Mouse (Mus musculus) T-helper 17 cell (primary cell): Measurements from ENCODE around the gene Stard3.

Experiments used
- in situ Hi-C, 2 experiments: fragments of 300-600 bp; cut with MboI, MseI; formaldehyde crosslinking; loops; 1 replicate in 1 of 2; 2 replicates in 1 of 2; pipeline ENCODE4 v1.15.1; 2025; ENCODE audit warnings: high pct_unique_total_duplicates in 2 of 2

The Stard3 gene

GRCm38 (mm10) chr11:98392645-98393044, 34.5 kb downstream of the Stard3 start:
- in situ Hi-C loops: no loop called here

- in situ Hi-C loops: no loop called here
These were observed 35.1 kb downstream of the Stard3 start for GRCm38 (mm10) chr11:98393317-98393716.

GRCm38 (mm10) chr11:98394301-98394700, 36.1 kb downstream of the Stard3 start:
- in situ Hi-C loops: no loop called here

- in situ Hi-C loops: no loop called here
These were observed 36.9 kb downstream of the Stard3 start for GRCm38 (mm10) chr11:98395041-98395440.

- in situ Hi-C loops: no loop called here
These were observed 39.8 kb downstream of the Stard3 start for GRCm38 (mm10) chr11:98397946-98398345.

GRCm38 (mm10) chr11:98400161-98400726, 42.1 kb downstream of the Stard3 start, which contains the start of gene Pgap3:
Gene Pgap3 (minus strand): TSS chr11:98400490.
- in situ Hi-C loops: no loop called here

GRCm38 (mm10) chr11:98400816-98401215, 42.6 kb downstream of the Stard3 start:
- in situ Hi-C loops: no loop called here

GRCm38 (mm10) chr11:98406621-98407020, 48.5 kb downstream of the Stard3 start:
- in situ Hi-C loops: no loop called here

- in situ Hi-C loops: no loop called here
These were observed 50.7 kb downstream of the Stard3 start for GRCm38 (mm10) chr11:98408872-98409271.

- in situ Hi-C loops: no loop called here
These were observed 51.2 kb downstream of the Stard3 start for GRCm38 (mm10) chr11:98409341-98409822.

GRCm38 (mm10) chr11:98412273-98412796, 54.2 kb downstream of the Stard3 start, which contains the start of gene Erbb2:
Gene Erbb2 (plus strand): TSS chr11:98412470.
- in situ Hi-C loops: no loop called here

GRCm38 (mm10) chr11:98412797-98413301, 54.7 kb downstream of the Stard3 start:
- in situ Hi-C loops: no loop called here

- in situ Hi-C loops: no loop called here
These were observed 55.6 kb downstream of the Stard3 start for GRCm38 (mm10) chr11:98413731-98414130.

GRCm38 (mm10) chr11:98414162-98414561, 56.0 kb downstream of the Stard3 start:
- in situ Hi-C loops: no loop called here

GRCm38 (mm10) chr11:98417074-98417473, 58.9 kb downstream of the Stard3 start:
- in situ Hi-C loops: no loop called here

- in situ Hi-C loops: no loop called here
These were observed 60.1 kb downstream of the Stard3 start for GRCm38 (mm10) chr11:98418273-98418672.

- in situ Hi-C loops: no loop called here
These were observed 60.9 kb downstream of the Stard3 start for GRCm38 (mm10) chr11:98418939-98419547.

GRCm38 (mm10) chr11:98426592-98426991, 68.4 kb downstream of the Stard3 start:
- in situ Hi-C loops: loop anchor here in 1 of 2 experiments (25.0 kb wide), 1 partner anchor 211 kb away; the partner anchor contains the start of genes Gm12355, Gsdma2 and Gsdma3

- in situ Hi-C loops: loop anchor here in 1 of 2 experiments (25.0 kb wide), 1 partner anchor 209 kb away; the partner anchor contains the start of genes Gm12355, Gsdma2 and Gsdma3
These were observed 70.3 kb downstream of the Stard3 start for GRCm38 (mm10) chr11:98428436-98428835.
